Mouse (Mus musculus): ENCODE measurements around the gene Ccl4. TPM values are rescaled to one million over a fixed set of nuclear protein-coding genes. Genes with fewer than 3 reads are reported as not detected.

Gene Ccl4
- total RNA-seq, 1 experiment = not detected

- Histone ChIP-seq H3K4me3 (ENCODE audit: insufficient read depth in 1 of 2, low read depth in 1 of 2, low read length in 2 of 2, poor library complexity in 1 of 2, severe bottlenecking in 1 of 2) (no peak overlapping the region), H3K9me3 (ENCODE audit: control insufficient read depth, insufficient read depth, low read depth, low read length) (no peaks in the 10 kb centered on the region), H3K9ac (ENCODE audit: insufficient read depth, low read depth, low read length, poor library complexity, severe bottlenecking) (no peak overlapping the region), H3K4me1 (ENCODE audit: control insufficient read depth in 2 of 2, insufficient read depth in 2 of 2, low read length in 2 of 2, poor library complexity in 1 of 2) (no peaks in the 10 kb centered on the region), H3K27ac (ENCODE audit: insufficient read depth, low read depth, low read length, poor library complexity, severe bottlenecking) (no peak overlapping the region), H3K36me3 (ENCODE audit: control insufficient read depth, insufficient read depth, low read length, poor library complexity, severe bottlenecking) (no peaks in the 10 kb centered on the region)
- DNase-seq (ENCODE audit: low read depth, low spot score) = no peak
- in situ Hi-C loops (cut with MboI; ENCODE audit: low sequenced_read_pairs in 2 of 2, unreplicated experiment in 2 of 2) = no loop called here
- no peak for TF ChIP-seq ZC3H11A (IDR thresholded peaks at IDR 0.05; ENCODE audit: borderline replicate concordance, low read depth, low read length)
These were observed 21.2 kb upstream of the Ccl4 start for GRCm38 (mm10) chr11:83641216-83641615.

GRCm38 (mm10) chr11:83645521-83645920 is 16.9 kb upstream of the Ccl4 start, which contains the start of gene Rpl9-ps1:
Rpl9-ps1 (minus strand) TSS chr11:83645621.
- H3K4me3 ChIP-seq (ENCODE audit: insufficient read depth in 1 of 2, low read depth in 1 of 2, low read length in 2 of 2, poor library complexity in 1 of 2, severe bottlenecking in 1 of 2) = no peak within 1 kb of the TSS
- H3K36me3 ChIP-seq (ENCODE audit: control insufficient read depth, insufficient read depth, low read length, poor library complexity, severe bottlenecking) = no peaks in the 10 kb centered on the region
- TF ChIP-seq ZNF384 (IDR thresholded peaks at IDR 0.05; ENCODE audit: low read depth, low read length) = no peak
- no peak for TF ChIP-seq CHD2 (IDR thresholded peaks at IDR 0.05; ENCODE audit: low read depth, low read length)
- TF ChIP-seq MAFK (IDR thresholded peaks at IDR 0.05; ENCODE audit: insufficient read depth, low read depth, low read length) = no peak
- no peak for TF ChIP-seq HCFC1 (IDR thresholded peaks at IDR 0.05; ENCODE audit: borderline replicate concordance, insufficient read depth, low read length)
- TF ChIP-seq ZC3H11A (IDR thresholded peaks at IDR 0.05; ENCODE audit: borderline replicate concordance, low read depth, low read length) = no peak

DNA sequence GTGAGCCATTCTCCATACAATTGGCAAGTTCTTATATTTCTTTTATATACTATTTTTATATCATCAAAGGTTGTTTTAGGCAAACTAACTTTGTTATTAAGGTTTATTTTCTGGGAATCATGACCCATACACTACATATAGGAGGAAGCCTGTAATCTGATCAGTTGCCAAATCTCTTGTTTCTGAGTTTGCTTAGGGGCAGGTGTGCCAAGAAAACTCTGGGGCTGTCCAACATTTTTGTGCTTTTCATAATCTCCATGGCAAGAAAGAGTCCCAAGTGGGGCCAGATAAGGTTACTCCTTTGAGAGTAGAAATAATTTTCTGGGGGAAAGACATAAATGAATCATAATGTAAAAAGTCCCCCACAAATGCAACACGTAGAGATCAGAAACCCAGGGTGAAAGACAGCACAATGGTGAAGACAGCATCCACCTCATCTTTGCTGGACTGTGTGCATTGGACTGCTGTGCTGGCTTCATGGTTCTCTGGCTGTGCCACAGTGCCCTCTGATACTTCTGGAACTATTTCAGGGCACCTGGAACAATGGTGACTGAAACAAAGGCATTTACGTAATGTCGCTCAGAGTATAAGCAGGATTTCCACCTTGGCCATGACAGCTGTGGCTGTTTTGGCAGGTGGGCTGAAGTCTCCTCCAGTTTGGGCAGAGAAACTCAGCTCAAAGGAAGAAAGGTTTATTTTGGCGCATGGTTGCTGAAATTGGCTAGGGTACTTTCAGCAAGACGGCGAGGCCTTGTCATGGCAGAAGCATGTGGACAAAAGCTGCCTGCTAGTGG is 15.8 kb upstream of the Ccl4 start:
- Histone ChIP-seq H3K4me3 (ENCODE audit: insufficient read depth in 1 of 2, low read depth in 1 of 2, low read length in 2 of 2, poor library complexity in 1 of 2, severe bottlenecking in 1 of 2) (no peak overlapping the region), H3K9ac (ENCODE audit: insufficient read depth, low read depth, low read length, poor library complexity, severe bottlenecking) (no peak overlapping the region), H3K36me3 (ENCODE audit: control insufficient read depth, insufficient read depth, low read length, poor library complexity, severe bottlenecking) (no peaks in the 10 kb centered on the region), H3K9me3 (ENCODE audit: control insufficient read depth, insufficient read depth, low read depth, low read length) (no peaks in the 10 kb centered on the region), H3K27ac (ENCODE audit: insufficient read depth, low read depth, low read length, poor library complexity, severe bottlenecking) (no peak overlapping the region), H3K4me1 (ENCODE audit: control insufficient read depth in 2 of 2, insufficient read depth in 2 of 2, low read length in 2 of 2, poor library complexity in 1 of 2) (no peaks in the 10 kb centered on the region)
- in situ Hi-C loops (cut with MboI; ENCODE audit: low sequenced_read_pairs in 2 of 2, unreplicated experiment in 2 of 2) = no loop called here
- no peak for DNase-seq (ENCODE audit: low read depth, low spot score)
- TF ChIP-seq ZC3H11A (IDR thresholded peaks at IDR 0.05; ENCODE audit: borderline replicate concordance, low read depth, low read length) = no peak
- TF ChIP-seq CHD2 (IDR thresholded peaks at IDR 0.05; ENCODE audit: low read depth, low read length) = no peak
- TF ChIP-seq MAFK (IDR thresholded peaks at IDR 0.05; ENCODE audit: insufficient read depth, low read depth, low read length) = no peak
- TF ChIP-seq ZNF384 (IDR thresholded peaks at IDR 0.05; ENCODE audit: low read depth, low read length) = no peak
- TF ChIP-seq HCFC1 (IDR thresholded peaks at IDR 0.05; ENCODE audit: borderline replicate concordance, insufficient read depth, low read length) = no peak

More at GRCm38 (mm10) chr11:83645521-83645920, 16.9 kb upstream of the Ccl4 start, which contains the start of gene Rpl9-ps1:
- no peak within 1 kb of the TSS for H3K27ac ChIP-seq (ENCODE audit: insufficient read depth, low read depth, low read length, poor library complexity, severe bottlenecking)
- H3K9ac ChIP-seq (ENCODE audit: insufficient read depth, low read depth, low read length, poor library complexity, severe bottlenecking) = no peak within 1 kb of the TSS
- H3K9me3 ChIP-seq (ENCODE audit: control insufficient read depth, insufficient read depth, low read depth, low read length) = no peaks in the 10 kb centered on the region
- in situ Hi-C loops (cut with MboI; ENCODE audit: low sequenced_read_pairs in 2 of 2, unreplicated experiment in 2 of 2) = no loop called here
- H3K4me1 ChIP-seq (ENCODE audit: control insufficient read depth in 2 of 2, insufficient read depth in 2 of 2, low read length in 2 of 2, poor library complexity in 1 of 2) = no peaks in the 10 kb centered on the region
- no peak for DNase-seq (ENCODE audit: low read depth, low spot score)

- H3K36me3 ChIP-seq (ENCODE audit: control insufficient read depth, insufficient read depth, low read length, poor library complexity, severe bottlenecking) = no peaks in the 10 kb centered on the region
- no peak within 1 kb of the TSS for H3K4me3 ChIP-seq (ENCODE audit: insufficient read depth in 1 of 2, low read depth in 1 of 2, low read length in 2 of 2, poor library complexity in 1 of 2, severe bottlenecking in 1 of 2)
- no peak within 1 kb of the TSS for H3K9ac ChIP-seq (ENCODE audit: insufficient read depth, low read depth, low read length, poor library complexity, severe bottlenecking)
- DNase-seq (ENCODE audit: low read depth, low spot score) = no peak
- TF ChIP-seq ZC3H11A (IDR thresholded peaks at IDR 0.05; ENCODE audit: borderline replicate concordance, low read depth, low read length) = no peak
- no peak for TF ChIP-seq MAFK (IDR thresholded peaks at IDR 0.05; ENCODE audit: insufficient read depth, low read depth, low read length)
- no peak for TF ChIP-seq ZNF384 (IDR thresholded peaks at IDR 0.05; ENCODE audit: low read depth, low read length)
- no peak for TF ChIP-seq CHD2 (IDR thresholded peaks at IDR 0.05; ENCODE audit: low read depth, low read length)
- TF ChIP-seq HCFC1 (IDR thresholded peaks at IDR 0.05; ENCODE audit: borderline replicate concordance, insufficient read depth, low read length) = no peak
- H3K4me1 ChIP-seq (ENCODE audit: control insufficient read depth in 2 of 2, insufficient read depth in 2 of 2, low read length in 2 of 2, poor library complexity in 1 of 2) = no peaks in the 10 kb centered on the region
- no peak within 1 kb of the TSS for H3K27ac ChIP-seq (ENCODE audit: insufficient read depth, low read depth, low read length, poor library complexity, severe bottlenecking)
- in situ Hi-C loops (cut with MboI; ENCODE audit: low sequenced_read_pairs in 2 of 2, unreplicated experiment in 2 of 2) = no loop called here
- H3K9me3 ChIP-seq (ENCODE audit: control insufficient read depth, insufficient read depth, low read depth, low read length) = no peaks in the 10 kb centered on the region
These were observed 13.0 kb upstream of the Ccl4 start, which contains the start of gene Ccl3 for GRCm38 (mm10) chr11:83649305-83649841. Ccl3 (minus strand) TSS chr11:83649355.
